15 mouse cellular contexts compared by ENCODE assay signal in genomic region chr2:68385654-68386312, GRCm38 (mm10).
DNase-seq lines count a peak whose midpoint lies in the region; ATAC-seq and TF ChIP-seq lines count a peak whose summit lies in the region.
"Had no signal": no experiment of that assay in that cellular context is flagged by ENCODE, and none has a peak within 500 bp of the region (broad histone marks: within the 10 kb centered on the region; RNA-seq: fewer than 3 reads in every experiment).

No protein-coding gene starts in this region.

- H3K4me3 ChIP-seq in kidney, adult 2 months (ENCODE audit: insufficient read depth, low read depth, low read length): no peak overlapping the region
- no peak overlapping the region for H3K4me3 ChIP-seq in intestine, postnatal 0 days (ENCODE audit: low read depth, low read length)
- H3K4me3 ChIP-seq: erythroblast, embryonic 14.5 days; heart, embryonic 15.5 days; limb, embryonic 13.5 days had no signal

- H3K9ac ChIP-seq in intestine, postnatal 0 days (ENCODE audit: low read depth, low read length): no peak overlapping the region
- H3K9ac ChIP-seq: heart, embryonic 15.5 days; limb, embryonic 13.5 days had no signal

- H3K27me3 ChIP-seq in kidney, adult 2 months (replicated peaks; ENCODE audit: control insufficient read depth, insufficient read depth, low read length): no peaks in the 10 kb centered on the region
- no peaks in the 10 kb centered on the region for H3K27me3 ChIP-seq in intestine, postnatal 0 days (replicated peaks; ENCODE audit: control insufficient read depth, insufficient read depth, low read length)
- H3K27me3 ChIP-seq: heart, embryonic 15.5 days; limb, embryonic 13.5 days had no signal

- TF ChIP-seq CTCF in kidney, adult 2 months (conservative IDR thresholded peaks at IDR 0.05; ENCODE audit: insufficient read depth, insufficient read length, low read depth, low read length): no peak
- TF ChIP-seq CTCF in intestine, postnatal 0 days (IDR thresholded peaks at IDR 0.05; ENCODE audit: low read depth): no peak

- no peak overlapping the region for H3K4me2 ChIP-seq in intestine, postnatal 0 days (replicated peaks; ENCODE audit: low read depth)
- H3K4me2 ChIP-seq: heart, embryonic 15.5 days; limb, embryonic 13.5 days had no signal

- H3K4me1 ChIP-seq in kidney, adult 2 months (ENCODE audit: control insufficient read depth, insufficient read depth, low read length): peaks cover 15% of the 10 kb centered on the region; the same call in 1 of the 2 replicates
- H3K4me1 ChIP-seq in intestine, postnatal 0 days (replicated peaks; ENCODE audit: control insufficient read depth, insufficient read depth, low read length): peaks cover 8% of the 10 kb centered on the region

- peak; percentile 76 for ATAC-seq in intestine, postnatal 0 days

- H3K27ac ChIP-seq in kidney, adult 2 months (ENCODE audit: insufficient read depth, low read depth, low read length): peak overlapping the region; percentile 83; the same call in 1 of the 2 replicates
- H3K27ac ChIP-seq in intestine, postnatal 0 days (ENCODE audit: low read depth, low read length): peak overlapping the region; percentile 47; the same call in 1 of the 2 replicates
- H3K27ac ChIP-seq: heart, embryonic 15.5 days; limb, embryonic 13.5 days had no signal

- no peaks in the 10 kb centered on the region for H3K36me3 ChIP-seq in kidney, adult 2 months (ENCODE audit: control insufficient read depth, insufficient read depth, low read length)
- no peaks in the 10 kb centered on the region for H3K36me3 ChIP-seq in intestine, postnatal 0 days (ENCODE audit: control insufficient read depth, insufficient read depth)
- H3K36me3 ChIP-seq: limb, embryonic 13.5 days had no signal

- 83% methylated on average over 9 of the region's 9 CpGs for WGBS in kidney, adult 2 months
- WGBS in intestine, postnatal 0 days: 47% methylated on average over 9 of the region's 9 CpGs

- intact Hi-C loops in left cerebral cortex, postnatal 14 days (cut with DNase I): no loop called here

- no peak for TF ChIP-seq POLR2A in kidney, adult 2 months (IDR thresholded peaks at IDR 0.05; ENCODE audit: low read depth, low read length)

- no peaks in the 10 kb centered on the region for H3K9me3 ChIP-seq in intestine, postnatal 0 days (ENCODE audit: control insufficient read depth)
- H3K9me3 ChIP-seq: heart, embryonic 15.5 days; limb, embryonic 13.5 days had no signal

- peak; percentile 41 for DNase-seq in adrenal gland, postnatal 10 days
- DNase-seq in adrenal gland, adult 18-20 months (ENCODE audit: low spot score in 2 of 2): no peak
- no peak for DNase-seq in kidney, adult 2 months
- DNase-seq in kidney, adult 8-10 months: no peak
- DNase-seq in ES-CJ7 (ENCODE audit: low read depth, low spot score): peak; percentile 87
- DNase-seq in left cerebral cortex, postnatal 14 days (ENCODE audit: low spot score in 2 of 2): no peak
- no peak for DNase-seq in gastrocnemius, postnatal 10 days
- DNase-seq: cerebellum, adult 9-10 months; kidney, adult 9 months; layer of hippocampus, adult 9-11 months; right cerebral cortex, adult 18-20 months had no signal

Comparison
In these comparisons a context has a peak if more than half of its experiments do, and no peak if none do; other contexts are left out.
1. DNase-seq: peak in adrenal gland, postnatal 10 days (single experiment) and ES-CJ7 (single experiment); none in adrenal gland, adult 18-20 months (0 of 2), kidney, adult 2 months (single experiment), kidney, adult 8-10 months (0 of 2), left cerebral cortex, postnatal 14 days (0 of 2) and gastrocnemius, postnatal 10 days (single experiment).